Mouse (Mus musculus) yolk sac, embryonic 10.5 days (tissue): ENCODE data around the gene Prkd2.

ENCODE experiments used
- DNase-seq: peaks from one replicate; pipeline ENCODE4 v3.0.0-alpha.2; 2017; ENCODE audit warnings: low spot score

Gene Prkd2

DNA sequence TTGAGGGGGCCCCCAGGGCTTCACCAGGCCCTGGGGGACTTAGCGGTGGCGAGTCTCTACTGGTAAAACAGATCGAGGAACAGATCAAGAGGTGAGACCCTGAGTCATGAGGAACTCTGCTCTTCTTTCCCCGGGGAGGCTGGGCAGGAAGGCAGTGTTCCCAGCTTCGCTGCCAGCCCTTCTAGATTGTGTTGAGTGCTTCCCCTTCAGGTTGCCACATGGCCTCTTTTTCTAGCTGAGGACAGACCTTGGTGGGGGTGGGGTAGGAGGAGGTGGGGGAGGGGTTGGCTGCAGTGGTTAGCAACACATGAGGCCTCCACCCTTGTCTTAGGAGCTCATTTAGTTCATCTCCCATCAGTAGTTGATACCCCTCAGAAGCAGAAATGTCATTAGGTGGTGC, 16.1 kb upstream of the Prkd2 start:
- DNase-seq, result no peak

DNA sequence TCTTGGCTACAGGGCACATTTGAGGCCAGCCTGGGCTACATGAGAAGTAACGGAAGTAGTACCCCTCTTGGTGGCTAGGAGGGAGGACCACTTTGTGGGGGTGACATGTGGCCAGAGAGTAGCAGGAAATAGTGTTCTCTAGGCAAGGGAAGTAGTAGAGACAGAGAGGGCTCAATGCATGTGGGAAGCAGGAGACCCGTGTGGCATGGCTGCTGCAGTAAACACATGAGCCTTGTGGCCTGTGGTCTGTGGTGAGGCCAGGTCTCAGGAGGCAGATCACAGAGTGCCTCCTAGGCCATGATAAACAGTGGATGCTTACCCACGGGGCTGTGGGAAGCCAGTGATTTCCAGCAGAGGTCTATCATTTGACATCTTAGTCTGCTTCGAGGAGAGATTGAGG, 15.4 kb upstream of the Prkd2 start:
- no peak for DNase-seq

DNA sequence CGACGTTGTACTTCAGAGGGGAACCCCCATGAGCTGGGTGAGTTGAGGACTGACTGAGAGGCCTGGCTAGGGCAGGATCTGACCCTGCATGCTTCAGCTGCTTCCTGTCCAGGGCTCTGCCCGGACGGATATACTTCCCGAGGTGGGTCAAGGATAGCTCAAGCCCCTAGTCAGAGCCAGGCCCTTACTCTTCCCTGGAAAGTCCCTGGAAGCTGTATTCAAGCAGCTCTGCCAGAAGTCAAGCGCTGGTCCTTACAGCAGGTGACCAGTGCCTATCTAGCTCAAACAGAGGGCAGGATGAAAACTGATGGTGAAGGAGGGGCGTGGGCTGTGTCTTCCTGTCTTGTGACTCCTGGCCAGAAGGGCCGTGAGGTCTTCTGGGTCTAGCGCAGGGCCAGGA, 12.3 kb upstream of the Prkd2 start:
- no peak for DNase-seq

DNA sequence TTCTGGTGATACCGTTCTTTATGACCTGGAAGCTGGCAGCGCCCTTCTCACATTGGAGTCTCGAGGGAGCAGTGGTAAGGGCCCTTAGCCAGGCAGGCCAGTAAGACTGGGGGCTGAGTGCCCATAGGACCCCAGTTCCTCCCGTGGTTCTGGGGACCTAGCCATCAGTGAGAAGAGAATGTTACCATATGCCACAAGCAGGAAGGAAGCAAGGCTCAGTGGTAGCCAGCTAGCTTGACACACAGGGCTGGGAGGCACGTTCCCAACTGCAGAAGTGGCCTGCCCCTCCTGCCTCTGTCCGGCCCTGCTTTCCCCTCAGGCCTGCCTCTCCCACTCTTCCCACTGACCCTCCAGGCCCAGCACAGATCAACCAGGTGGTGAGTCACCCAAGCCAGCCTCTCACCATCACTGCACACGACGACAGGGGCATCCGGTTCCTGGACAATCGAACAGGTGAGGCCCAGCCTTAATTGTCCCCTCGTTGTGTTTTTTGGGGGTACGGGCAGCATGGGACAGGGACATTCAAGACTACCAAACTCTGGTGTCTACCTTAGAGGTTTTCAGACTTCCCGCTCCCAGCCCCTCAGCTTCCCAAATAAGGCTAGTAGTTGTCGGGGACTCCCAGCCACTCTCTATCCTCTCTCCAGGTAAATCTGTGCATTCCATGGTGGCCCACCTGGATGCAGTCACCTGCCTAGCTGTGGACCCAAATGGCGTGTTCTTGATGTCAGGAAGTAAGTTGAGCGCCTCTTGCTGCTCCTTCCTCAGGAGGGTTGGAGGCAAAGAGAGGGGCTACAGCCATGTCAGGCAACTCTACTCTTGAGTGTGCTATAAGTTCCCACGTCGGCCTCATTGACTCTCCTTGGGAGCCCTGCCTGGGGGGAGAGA, 4.5 kb upstream of the Prkd2 start:
- no peak for DNase-seq

DNA sequence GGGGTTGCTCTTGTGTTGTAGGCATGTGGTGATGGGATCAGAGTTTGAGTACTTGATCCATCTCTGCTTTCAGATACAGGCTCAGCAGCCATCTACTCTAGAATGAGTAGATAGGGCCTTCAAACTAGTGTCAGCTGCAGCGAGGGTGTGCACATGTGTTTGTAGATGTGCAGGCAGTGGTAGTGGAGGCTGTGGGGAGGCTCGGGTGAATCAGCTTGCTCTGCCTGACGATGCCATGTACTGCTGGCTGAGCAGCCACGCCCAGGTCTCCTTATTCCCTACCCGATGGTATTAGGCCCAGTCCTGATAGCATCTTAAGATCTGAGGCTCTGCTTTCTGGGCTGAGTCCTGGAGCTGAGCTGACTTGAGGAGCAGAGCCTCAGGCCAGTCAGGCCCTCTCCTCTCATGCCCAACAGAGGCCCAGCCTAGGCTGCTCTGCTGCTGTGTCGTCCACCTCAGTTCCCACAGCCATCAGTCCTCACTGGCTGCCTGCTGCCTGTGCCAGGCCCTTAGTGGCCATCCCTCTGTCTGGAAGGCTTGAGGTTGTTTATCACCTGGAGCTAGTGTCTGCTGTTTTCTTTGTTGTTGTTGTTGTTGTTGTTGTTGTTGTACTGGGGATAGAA, 3.8 kb upstream of the Prkd2 start:
- no peak for DNase-seq

DNA sequence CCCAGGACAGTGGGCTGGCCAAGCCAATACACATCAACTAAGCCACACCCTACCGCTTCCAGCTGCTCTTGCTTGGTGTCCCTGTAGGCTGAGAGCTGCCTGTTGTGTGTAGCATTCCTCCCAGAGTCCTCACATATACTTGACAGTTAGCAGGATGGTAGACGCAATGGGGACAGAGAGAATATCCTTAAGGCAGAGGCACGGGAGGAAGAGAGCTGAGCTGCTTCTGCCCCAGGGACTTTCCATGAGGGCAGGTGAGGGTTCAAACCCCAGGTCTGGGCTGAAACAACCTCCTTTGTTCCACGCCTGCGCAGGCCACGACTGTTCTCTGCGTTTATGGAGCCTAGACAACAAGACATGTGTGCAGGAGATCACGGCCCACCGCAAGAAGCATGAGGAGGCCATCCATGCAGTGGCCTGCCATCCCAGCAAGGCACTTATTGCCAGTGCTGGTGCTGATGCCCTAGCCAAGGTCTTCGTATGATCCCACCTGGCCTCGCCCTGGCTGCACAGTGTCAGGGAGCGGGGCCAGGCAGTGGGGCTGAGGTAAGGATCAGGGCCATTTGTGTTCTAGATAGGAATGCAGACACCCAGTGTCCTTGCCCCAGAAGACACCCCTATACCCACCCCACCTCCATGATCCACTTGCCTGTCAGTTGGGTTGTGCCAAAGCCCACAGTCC, 3.1 kb upstream of the Prkd2 start:
- DNase-seq, result no peak

DNA sequence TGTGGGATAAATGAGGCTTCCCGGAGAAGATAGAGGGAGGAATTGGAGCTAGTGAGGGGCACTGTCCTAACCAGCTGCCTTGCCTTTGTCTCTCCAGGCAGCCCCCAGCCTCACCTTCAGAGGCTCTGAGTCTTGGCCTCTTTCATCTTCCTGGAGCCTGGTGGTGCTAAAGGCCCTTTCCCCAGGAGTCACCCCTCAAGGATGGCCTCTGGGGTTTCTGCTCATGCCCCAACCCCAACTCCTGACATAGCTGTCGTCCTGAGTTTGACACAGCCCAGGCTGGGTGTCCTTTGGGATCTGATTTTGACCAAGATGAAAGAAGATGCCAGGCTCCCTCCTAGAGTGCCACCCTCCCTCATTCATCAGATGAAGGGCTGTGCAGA, 2.6 kb upstream of the Prkd2 start:
- DNase-seq, result no peak

DNA sequence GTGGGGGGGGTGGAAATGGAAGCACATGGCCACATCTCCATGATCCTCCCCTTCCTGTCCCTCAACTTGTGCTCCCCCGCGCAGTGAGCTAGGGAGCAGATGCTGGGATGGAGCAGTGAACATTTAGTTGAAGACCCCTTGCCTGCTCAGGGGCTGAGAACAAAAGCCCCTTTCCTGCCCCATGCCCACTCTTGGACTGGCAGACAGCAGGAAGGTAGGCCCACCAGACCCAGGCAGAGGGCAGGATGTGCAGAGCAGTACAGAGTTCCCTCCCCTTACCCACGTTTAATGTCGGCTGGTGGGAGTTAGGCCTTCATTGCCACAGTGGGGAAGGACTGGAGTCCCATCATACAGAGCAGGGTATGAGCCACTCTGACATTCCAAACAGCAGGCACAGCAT, 1.6 kb upstream of the Prkd2 start:
- DNase-seq, result no peak

DNA sequence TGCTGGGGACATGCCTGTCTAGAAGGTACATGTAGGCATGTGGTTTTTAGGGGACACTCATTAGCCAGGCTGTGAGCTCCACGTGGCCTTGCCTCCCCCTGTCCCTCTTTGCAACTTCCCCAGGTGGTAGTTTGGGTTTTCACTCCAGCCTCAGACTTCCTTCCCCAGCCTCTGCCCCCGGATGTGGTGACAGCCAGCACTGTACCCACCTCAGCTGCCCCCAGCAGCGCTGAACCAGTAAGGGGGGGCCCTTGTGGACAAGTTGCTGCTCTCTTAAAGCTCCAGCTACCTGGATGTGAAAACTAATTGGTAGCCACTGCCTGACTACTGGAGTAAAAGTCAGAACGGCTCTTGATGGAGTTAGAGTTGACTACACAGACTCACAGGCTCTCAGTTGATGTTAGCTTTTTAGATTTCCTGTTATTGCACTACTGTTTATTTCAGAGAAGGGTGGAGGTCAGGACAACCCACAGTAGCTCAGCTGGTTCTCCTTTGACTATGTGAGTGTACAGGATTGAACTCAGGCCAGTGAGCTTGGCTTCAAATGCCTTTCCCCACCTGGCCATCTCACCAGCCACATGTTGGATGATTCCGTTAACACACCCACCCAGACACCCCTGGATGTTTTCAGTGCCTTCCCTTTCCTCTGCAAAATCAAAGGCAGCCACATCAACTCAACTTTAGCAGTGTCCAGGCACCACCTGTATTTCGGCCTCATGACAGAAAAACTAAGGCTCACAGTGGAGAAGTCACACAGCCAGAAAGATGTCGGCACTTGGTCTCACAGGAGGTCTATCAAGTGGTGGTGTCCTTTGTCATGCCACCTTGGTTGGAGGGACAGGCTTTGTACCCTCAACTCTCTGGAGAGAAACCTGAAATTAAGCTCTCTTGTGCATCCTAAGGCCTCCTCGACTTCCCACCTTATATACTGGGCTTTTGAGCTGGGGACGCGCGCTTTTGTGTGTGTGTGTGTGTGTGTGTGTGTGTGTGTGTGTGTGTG, 841 bp upstream of the Prkd2 start:
- no peak for DNase-seq

DNA sequence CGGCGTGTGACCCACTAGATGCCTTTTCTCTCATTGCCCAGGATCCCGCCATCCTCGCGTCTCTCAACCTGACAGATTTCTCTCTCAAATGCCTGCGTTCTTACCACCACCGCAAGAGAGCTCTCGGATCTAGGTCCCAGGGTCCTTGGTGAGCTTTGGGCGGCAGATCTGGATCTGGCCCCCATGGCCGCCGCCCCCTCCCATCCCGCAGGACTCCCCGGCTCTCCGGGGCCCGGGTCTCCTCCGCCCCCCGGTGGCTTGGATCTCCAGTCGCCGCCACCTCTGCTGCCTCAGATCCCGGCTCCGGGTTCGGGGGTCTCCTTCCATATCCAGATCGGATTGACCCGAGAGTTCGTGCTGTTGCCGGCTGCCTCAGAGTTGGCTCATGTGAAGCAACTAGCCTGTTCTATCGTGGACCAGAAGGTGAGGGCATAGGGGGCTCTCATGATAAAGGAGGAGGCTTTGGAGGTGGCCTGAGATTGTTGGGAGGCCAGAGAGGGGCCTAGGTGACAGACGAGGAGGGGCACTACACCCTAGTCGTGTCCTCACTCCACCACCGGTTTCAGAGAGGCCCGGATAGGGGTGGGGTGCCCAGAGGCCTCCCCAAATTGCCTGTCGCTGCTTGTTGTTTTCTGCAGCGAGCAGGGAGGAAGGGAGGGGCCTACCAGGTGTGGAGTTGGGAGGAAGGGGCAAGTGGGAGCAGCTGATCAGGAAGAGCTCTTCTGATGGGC, 904 bp downstream of the Prkd2 start:
- no peak for DNase-seq

DNA sequence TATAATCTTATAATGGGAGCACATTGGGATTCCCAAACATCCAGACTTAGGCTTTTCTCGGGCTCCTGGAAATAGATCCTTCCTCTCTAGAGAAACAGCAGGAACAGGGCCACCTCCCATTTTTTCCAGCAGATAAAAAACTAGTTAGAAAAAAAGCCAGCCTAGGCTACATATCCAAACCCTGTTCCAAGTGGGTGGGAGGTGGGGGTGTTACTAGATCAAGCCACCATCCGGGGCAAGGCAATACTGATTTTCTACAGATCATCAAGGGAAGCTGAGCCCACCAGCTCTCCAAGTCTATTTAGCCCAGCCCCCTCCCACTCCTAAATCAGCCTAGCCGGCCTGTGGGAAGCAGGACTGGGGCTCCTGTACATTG, 2.0 kb downstream of the Prkd2 start:
- no peak for DNase-seq

DNA sequence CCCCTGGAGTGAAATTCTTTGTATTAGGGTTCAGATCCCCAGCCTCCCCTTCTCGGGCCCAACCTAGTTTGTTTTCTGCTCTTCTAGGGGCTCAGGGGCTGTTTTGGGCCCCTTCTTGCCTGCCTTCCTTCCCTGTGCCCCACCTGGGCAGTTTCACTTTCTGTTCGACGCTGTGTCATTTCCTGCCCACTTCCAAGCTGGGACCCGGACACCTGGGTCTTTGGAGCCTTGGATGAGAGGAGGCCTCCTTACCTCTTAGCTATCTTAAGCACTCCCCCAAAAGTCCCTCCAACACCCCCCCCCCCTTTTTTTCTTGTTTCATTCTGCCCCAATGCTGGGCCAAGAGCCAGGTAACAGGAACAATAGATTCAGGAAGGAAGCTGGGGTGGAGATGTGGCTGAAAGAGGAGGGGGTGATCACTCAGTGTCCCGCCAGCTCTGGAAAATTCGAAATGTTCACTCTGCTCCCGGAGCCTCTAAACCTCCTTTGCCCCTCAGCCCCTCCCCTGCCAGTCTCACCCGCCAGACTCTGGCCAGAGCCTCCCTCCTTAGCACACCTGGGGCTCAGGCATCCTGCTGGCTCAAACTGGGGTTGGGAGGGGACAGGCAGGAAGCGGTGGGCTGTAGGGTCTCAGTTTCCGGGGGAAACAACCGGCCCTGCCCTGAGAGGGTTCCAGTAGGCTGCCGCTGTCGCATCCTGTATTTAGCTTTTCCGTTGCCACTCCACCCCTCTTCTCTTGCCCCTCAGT, 2.5 kb downstream of the Prkd2 start:
- DNase-seq, result no peak

DNA sequence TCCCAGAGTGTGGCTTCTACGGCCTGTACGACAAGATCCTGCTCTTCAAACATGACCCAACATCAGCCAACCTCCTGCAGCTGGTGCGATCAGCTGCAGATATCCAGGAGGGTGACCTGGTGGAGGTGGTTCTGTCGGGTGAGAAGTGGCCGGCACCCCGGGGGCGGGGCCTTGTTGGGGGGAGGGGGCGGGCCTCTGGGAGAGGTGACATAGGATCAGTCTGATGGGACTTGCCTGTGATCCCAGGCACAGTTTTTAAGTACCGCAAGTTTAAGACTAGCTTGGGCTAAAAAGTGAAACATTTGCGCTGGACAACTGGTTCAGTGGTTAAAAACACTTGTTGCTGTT, 3.1 kb downstream of the Prkd2 start:
- no peak for DNase-seq

DNA sequence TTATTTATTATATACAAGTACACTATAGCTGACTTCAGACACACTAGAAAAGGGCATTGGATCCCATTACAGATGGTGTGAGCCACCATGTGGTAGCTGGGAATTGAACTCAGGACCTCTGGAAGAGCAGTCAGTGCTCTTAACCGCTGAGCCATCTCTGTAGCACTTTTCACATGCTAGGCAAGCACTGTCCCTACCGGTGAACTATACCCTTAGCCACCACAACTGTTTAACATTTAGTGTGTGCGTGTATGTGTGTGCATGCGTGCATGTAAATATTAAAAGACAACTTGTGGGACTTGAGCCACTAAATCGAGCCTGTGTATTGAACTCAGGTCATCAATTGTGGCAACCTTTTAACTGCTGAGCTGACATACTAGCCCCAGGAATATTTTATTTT, 4.1 kb downstream of the Prkd2 start:
- no peak for DNase-seq

DNA sequence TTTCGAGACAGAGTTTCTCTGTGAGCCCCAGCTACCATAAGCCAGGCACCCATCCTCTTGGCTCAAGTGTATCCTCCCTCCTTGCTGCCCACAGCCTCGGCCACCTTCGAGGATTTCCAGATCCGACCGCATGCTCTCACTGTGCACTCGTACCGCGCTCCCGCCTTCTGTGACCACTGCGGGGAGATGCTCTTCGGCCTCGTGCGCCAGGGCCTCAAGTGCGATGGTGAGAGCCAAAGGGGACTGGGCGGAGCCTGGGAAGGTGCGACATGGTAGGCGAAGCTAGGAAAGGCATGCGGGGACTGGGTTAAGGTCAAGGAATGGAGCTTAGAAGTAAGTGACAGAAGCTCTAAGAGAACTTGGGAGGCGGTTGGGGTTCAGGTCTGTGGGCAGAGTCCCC, 4.8 kb downstream of the Prkd2 start:
- DNase-seq, result no peak

DNA sequence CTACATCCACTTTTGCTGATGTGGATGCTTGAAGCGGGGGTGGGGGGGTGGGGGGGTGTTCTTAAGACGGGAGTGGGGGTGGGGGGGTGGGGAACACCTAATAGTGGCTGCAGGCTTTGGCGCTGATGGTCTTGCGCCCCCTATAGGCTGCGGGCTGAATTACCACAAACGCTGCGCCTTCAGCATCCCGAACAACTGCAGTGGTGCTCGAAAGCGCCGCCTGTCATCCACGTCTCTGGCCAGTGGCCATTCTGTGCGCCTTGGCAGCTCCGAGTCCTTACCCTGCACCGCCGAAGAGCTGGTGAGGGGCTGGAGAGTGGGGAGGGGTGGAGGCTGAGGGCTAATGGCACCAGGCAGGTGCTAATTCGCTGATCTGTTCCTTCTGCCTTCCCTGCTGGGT, 5.9 kb downstream of the Prkd2 start:
- no peak for DNase-seq

DNA sequence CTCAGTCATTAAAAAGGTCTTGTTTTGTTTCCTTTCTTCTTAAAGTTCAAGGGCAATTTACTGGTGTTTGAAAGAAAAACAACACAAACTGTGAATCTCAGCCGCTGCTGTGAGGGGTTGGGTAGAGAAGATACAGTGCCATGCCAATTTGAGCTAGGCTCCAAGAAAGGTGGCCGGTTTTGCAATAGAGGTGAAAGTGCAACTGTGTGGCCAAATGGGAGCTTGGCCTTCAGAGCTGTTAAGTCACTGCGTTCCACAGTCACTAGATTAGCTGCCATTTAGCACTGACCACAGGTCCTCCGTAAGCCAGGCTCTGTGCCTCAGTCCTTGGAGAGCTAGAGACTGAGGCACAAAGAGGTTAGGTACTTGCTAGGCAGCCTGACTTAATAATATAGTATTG, 8.9 kb downstream of the Prkd2 start:
- DNase-seq, result no peak

DNA sequence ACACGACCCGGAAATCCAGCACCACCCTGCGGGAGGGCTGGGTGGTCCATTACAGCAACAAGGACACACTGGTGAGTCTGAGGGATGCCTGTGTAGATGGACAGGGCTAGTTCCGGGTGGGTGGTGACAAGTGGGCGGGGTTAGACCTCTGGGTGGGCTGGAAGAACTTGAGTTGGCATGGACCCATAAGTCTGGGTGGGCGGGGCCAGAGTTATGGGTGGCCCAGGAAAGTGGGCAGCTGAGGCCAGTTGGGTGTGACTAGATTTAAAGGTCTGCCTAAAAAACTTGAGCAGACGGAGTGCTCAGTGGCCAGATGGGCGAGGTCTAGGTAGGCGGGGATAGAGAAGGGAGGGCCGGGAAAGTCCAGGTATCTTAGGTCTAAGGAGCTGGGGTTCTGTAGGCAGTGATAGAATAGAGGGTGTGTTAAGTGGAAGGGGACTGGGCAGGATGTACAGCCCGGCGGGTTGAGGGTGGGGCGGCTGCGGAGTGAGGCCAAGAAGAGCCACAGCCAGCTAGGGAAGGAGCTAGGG, 10.7 kb downstream of the Prkd2 start:
- DNase-seq, result no peak

DNA sequence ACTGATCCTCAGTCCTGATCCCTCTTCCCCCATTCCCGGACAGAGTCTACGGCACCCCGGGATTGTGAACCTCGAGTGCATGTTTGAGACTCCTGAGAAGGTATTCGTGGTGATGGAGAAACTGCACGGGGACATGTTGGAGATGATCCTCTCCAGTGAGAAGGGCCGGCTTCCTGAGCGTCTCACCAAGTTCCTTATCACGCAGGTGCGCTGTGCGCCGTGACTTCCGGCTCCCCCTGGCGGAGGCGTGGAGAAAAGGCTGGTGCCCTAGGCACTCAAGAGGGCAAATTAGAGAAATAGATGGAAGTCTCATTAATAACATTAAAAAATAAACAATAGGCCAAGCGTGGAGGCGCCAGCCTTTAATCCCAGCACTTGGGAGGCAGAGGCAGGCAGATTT, 15.6 kb downstream of the Prkd2 start:
- no peak for DNase-seq

DNA sequence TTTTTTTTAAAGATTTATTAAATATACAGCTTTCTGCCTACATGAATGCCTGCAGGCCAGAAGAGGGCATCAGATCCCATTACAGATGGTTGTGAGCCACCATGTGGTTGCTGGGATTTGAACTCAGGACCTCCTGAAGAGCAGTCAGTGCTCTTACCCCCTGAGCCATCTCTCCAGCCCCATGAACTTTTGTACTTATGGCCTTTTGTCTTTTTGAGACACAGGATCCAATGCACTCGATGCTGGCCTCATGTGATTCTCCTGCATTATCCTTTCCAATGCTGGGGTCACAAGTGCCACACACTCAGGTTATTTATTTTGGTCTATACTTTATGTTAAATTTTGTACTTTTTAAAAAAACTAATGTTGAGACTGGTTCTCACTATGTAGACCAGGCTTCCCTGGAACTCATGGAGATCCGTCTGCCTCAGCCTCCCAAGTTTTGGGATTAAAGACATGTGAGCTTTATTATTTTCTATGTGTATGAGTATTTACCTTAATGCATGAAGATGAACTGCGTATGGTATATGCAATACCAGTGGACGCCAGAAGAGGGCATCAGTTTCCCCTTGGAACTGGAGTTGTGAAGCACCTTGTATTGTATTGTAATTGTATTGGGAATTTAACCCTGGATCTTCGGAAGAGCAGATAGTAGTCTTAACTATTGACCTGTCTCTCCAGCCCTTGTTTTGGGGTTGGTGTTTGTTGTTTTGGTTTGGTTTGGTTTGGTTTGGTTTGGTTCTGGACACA, 17.4 kb downstream of the Prkd2 start:
- no peak for DNase-seq
